Mouse (Mus musculus): ENCODE measurements around the gene Canx.
"Not testable (repeated sequence)": the region's sequence is repeated elsewhere in the genome, so short reads cannot be mapped to it uniquely, and the experiment has no call there.

Canx gene

GRCm38 (mm10) chr11:50333181-50333580, 7.7 kb upstream of the Canx start:
- no peak for DNase-seq (ENCODE audit: low spot score in 2 of 2)

GRCm38 (mm10) chr11:50329378-50329777, 3.9 kb upstream of the Canx start:
- DNase-seq (ENCODE audit: low spot score in 2 of 2) = no peak

- DNase-seq (ENCODE audit: low spot score in 2 of 2) = no peak
These were observed 2.7 kb upstream of the Canx start for GRCm38 (mm10) chr11:50328075-50328625.

GRCm38 (mm10) chr11:50326302-50326966, 961 bp upstream of the Canx start:
- no peak for DNase-seq (ENCODE audit: low spot score in 2 of 2)

DNA sequence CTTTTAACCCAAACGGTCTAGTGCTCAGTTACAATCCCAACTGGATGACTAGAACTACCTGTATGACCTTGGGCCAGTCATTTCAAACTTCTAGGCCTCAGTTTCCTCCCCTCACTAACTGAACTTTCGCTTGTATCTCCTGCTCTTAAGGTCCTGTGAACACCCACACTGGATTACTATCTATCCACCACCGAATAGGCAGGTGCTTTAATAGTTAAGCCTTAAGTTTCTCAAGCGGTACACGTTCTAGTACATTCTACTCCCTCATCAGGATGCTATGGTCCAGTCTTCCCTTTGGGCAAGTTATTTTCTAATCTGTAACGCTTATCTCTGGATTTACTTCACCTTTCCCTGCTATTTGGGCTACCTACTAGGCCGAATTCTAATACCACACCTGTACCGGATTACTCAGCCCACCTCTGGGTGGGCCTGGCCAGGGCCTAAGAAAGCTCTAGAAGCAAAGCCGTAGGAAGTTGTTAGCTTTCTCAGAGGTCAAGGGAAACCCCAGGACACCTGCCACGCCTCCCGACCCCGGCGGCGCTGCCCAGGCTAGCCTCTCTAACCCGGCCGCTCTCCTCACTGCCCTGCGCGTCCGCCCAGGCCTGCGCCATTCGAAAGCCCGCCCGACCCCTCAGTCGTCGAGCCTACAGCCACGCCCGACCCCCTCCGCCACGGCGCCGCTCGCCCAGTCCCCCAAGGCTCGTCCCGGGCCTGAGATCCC, 562 bp downstream of the Canx start:
- DNase-seq (ENCODE audit: low spot score in 2 of 2) = no peak

DNA sequence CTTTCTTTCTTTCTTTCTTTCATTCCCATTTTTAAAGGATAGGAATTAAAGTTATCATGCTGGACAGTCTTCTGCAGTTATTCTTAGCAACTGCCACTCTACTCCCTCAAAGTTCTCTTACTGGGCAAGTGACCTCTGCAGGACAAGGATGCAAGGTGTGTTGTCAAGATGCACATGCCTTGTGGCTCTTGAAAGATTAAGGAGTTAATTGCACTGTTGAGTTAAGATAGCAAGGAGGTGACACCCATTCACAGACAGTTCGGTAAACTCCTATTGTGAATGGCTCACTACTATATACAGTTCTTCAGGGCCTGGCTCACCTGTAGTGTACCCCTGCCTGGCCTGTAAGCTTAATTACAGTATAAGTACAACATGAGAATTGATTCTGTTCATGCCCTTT, 1.6 kb downstream of the Canx start:
- DNase-seq (ENCODE audit: low spot score in 2 of 2) = no peak

DNA sequence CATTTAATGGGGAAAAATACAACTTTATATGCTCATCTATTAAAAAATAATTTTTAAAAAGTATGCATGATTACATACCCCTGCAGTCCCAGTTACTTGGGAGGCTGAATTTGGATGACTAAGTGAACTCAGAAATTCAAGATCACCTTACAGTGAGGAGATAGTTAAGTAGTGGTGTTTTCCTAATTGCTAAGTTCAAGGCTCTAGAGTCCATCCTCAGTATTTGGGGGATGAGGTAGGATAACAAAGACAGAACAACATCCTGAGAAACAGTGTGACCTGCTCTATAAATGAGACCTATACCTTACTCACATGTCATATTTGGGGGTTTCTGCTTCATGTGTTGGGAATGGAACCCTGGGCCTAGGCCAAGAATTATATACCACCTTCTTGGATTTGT, 3.1 kb downstream of the Canx start:
- no peak for DNase-seq (ENCODE audit: low spot score in 2 of 2)

GRCm38 (mm10) chr11:50321239-50321638, 4.2 kb downstream of the Canx start:
- no peak for DNase-seq (ENCODE audit: low spot score in 2 of 2)

DNA sequence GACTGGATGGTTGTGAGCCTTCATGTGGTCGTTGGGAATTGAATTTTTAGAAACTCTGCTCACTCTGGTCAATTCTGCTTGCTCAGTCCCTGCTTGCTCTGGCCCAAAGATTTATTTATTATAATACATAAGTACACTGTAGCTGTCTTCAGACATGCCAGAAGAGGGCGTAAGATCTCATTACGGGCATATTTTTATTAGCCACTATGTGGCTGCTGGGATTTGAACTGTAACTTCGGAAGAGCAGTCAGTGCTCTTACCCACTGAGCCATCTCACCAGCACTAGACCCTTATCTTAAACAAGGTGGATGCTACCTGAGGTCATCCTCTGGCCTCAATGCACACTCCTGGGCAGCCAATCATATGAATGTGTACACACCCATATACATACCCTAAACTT, 6.1 kb downstream of the Canx start:
- not testable (repeated sequence) for DNase-seq (ENCODE audit: low spot score in 2 of 2)

DNA sequence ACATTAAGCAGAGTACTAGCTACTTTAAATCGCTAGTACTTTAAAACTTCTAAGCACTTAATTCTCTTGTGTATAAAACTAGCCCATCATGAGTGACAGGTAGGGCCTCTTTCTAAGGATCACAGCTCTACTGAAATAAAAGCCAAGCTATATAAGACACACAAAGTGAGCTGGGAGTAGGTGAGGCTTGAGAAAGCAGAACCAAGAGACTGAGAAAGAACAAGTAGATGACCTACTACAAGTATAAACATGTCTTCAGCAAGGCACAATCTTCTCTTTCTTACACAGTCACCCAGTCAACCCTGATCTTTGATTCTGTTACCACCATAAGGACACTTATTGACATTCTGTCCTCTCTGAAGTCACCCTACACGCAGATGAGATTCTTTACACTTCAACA, 12.7 kb downstream of the Canx start:
- no peak for DNase-seq (ENCODE audit: low spot score in 2 of 2)

DNA sequence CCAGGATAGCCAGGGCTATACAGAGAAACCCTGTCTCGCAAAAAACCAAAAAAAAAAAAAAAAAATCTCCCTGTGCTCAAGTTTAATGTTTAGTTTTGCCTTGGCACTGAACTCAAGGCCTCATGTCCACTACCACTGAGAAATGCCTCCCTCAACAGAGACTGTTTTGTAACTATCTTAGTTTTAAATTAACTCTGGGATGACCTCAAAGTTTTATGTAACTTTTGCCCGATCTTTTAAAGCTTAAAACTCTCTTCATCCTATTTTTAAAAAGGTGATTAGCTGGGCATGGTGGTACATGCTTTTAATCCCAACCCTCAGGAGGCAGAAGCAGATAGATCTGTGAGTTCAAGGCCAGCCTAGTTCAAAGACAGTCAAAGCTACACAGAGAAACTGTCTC, 22.1 kb downstream of the Canx start:
- no peak for DNase-seq (ENCODE audit: low spot score in 2 of 2)

DNA sequence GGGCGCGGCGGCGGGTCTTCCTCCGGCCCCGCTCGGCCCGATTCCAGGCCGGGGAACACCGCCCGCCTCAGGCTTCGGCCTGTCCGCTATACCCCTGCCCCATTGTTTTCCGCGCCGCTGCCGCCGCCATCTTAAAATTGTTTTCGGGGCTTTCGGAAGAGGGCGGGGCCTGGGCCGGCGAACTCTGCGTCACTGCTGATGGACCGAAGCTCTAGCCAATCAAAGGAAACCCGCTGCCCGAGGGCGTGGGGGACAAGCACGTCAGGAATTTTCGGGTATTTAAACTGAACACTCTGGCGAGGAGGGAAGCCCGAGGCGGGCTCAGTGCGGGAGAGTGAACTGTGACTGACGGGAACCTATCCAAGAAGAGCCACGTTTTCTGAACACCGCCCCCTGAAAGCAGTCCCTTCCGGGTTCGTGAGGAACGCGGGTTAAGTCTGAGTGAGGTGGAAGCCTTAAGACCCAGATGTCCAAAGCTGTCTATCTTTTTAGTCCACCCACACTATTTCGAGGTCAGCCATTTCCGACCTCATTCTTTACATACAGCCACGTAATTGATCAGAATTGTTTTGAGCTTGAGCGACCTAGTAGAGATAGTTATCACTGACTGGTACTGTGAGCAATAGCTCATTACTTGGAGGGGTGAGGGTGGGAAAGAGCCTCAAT, 33.1 kb downstream of the Canx start, which contains the start of gene Maml1:
Maml1 (minus strand) TSS at position 122 of the 666 bp plus-strand sequence.
- peak; percentile 98 for DNase-seq (ENCODE audit: low spot score in 2 of 2)

- DNase-seq (ENCODE audit: low spot score in 2 of 2) = peak; percentile 49 to 54
These were observed 33.9 kb downstream of the Canx start for GRCm38 (mm10) chr11:50291321-50292165.

- DNase-seq (ENCODE audit: low spot score in 2 of 2) = no peak
These were observed 34.8 kb downstream of the Canx start for GRCm38 (mm10) chr11:50290486-50291225.

GRCm38 (mm10) chr11:50286428-50286827, 39.0 kb downstream of the Canx start:
- no peak for DNase-seq (ENCODE audit: low spot score in 2 of 2)

DNA sequence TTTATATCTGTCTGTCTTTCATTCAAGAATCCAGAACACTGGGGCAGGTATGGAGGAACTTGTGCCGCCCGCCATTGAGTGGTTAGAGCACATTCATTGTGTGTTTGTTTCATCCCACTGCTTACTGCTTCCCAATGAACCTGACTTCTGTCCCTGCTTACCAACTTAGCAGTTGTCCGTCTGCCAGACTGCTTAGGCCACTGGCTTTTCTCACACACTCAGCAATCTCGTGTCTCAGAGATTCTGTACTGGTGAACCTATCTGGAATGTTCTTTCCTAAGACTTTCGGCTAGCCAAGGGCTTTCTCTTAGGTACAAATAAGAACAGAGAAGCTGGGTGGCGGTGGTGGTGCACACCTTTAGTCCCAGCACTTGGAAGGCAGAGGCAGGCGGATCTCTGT, 39.8 kb downstream of the Canx start:
- no peak for DNase-seq (ENCODE audit: low spot score in 2 of 2)

- no peak for DNase-seq (ENCODE audit: low spot score in 2 of 2)
These were observed 40.2 kb downstream of the Canx start for GRCm38 (mm10) chr11:50285263-50285662.

- DNase-seq (ENCODE audit: low spot score in 2 of 2) = no peak
These were observed 45.4 kb downstream of the Canx start for GRCm38 (mm10) chr11:50280053-50280452.

DNA sequence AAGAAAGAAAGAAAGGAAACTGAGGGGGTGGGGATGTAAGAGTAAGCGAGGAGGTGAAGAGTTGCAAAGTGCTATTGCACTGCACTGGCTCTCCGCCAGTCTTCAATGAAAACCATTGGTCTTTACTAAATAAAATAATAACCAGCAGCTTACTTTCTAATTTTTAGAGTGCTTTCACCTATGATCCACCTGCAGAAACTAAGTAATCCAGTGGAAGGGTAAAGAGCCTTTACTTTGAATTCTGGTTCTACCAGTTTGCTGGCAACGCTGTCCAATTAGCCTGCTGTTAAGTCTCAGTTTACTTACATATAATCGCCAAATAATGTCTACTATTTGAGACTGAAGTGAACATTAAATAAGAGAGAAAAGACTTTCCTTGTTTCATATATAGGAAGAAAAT, 46.5 kb downstream of the Canx start:
- DNase-seq (ENCODE audit: low spot score in 2 of 2) = no peak

GRCm38 (mm10) chr11:50277706-50278105, 47.8 kb downstream of the Canx start:
- DNase-seq (ENCODE audit: low spot score in 2 of 2) = no peak

DNA sequence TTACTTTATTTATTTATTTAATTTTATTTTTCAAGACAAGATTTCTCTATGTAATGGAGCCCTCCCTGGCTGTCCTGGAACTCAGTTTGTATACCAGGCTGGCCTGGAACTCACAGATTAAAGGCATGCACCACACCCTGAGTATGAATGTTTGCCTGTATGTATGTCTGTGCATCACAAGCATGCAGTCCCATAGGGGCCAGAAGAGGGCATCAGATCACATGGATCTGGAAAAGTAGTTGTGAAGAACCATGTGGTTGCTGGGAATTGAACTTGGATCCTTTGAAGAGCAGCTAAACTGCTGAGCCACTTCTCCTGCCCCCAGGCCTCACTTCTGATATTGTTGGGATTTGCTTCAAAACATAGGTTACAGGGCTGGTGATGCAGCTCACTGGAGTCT, 48.4 kb downstream of the Canx start:
- DNase-seq (ENCODE audit: low spot score in 2 of 2) = no peak
